Mouse (Mus musculus): Measurements from ENCODE around the gene Pitx2. TPM values are rescaled to one million over a fixed set of nuclear protein-coding genes. Genes with fewer than 3 reads are reported as not detected.

Pitx2 gene
- polyA plus RNA-seq, 1 experiment = 23.8 TPM

DNA sequence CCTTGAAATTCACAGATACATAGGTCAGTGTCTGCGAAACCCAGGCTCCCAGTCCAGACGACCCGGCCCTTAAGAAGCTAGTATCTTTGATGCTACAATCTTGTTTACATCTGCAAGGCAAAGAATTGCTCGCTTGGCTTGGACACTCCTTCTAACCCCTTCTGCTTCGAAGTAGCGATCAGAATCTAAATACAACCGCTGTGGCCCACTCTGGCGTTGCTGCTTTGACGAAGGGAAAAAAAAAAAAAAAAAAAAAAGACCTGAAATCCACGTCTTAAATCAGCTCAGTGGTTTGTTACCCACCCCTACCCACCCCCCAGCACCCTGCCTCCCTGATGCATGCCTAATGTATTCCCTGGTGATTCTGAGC lies 3.1 kb upstream of the Pitx2 start:
- TF ChIP-seq POLR2A (IDR thresholded peaks at IDR 0.05; ENCODE audit: low read depth, low read length) (no peak), CTCF (IDR thresholded peaks at IDR 0.05; ENCODE audit: extremely low read depth, insufficient read length, insufficient replicate concordance, low read depth, low read length) (no peak)
- H3K4me1 ChIP-seq (ENCODE audit: control insufficient read depth, insufficient read depth, insufficient read length, low read length) = peaks cover 7% of the 10 kb centered on the region
- H3K27ac ChIP-seq (ENCODE audit: insufficient read depth, low read depth, low read length) = no peak overlapping the region
- peaks cover 55% of the 10 kb centered on the region for H3K27me3 ChIP-seq (ENCODE audit: control insufficient read depth, insufficient read depth, low read length)
- 22% methylated on average over 10 of the region's 10 CpGs for WGBS
- no peak overlapping the region for H3K4me3 ChIP-seq (ENCODE audit: low read depth, low read length)
- H3K36me3 ChIP-seq (ENCODE audit: control insufficient read depth, insufficient read depth, low read length) = no peaks in the 10 kb centered on the region

GRCm38 (mm10) chr3:129197035-129197434 lies 2.6 kb upstream of the Pitx2 start:
- peaks cover 55% of the 10 kb centered on the region for H3K27me3 ChIP-seq (ENCODE audit: control insufficient read depth, insufficient read depth, low read length)
- peaks cover 7% of the 10 kb centered on the region for H3K4me1 ChIP-seq (ENCODE audit: control insufficient read depth, insufficient read depth, insufficient read length, low read length)
- H3K36me3 ChIP-seq (ENCODE audit: control insufficient read depth, insufficient read depth, low read length) = no peaks in the 10 kb centered on the region
- no peak overlapping the region for H3K4me3 ChIP-seq (ENCODE audit: low read depth, low read length)
- 31% methylated on average over 13 of the region's 13 CpGs for WGBS
- H3K27ac ChIP-seq (ENCODE audit: insufficient read depth, low read depth, low read length) = no peak overlapping the region
- TF ChIP-seq CTCF (IDR thresholded peaks at IDR 0.05; ENCODE audit: extremely low read depth, insufficient read length, insufficient replicate concordance, low read depth, low read length) = no peak
- no peak for TF ChIP-seq POLR2A (IDR thresholded peaks at IDR 0.05; ENCODE audit: low read depth, low read length)

GRCm38 (mm10) chr3:129197786-129198626 lies 1.7 kb upstream of the Pitx2 start:
- no peak overlapping the region for H3K27ac ChIP-seq (ENCODE audit: insufficient read depth, low read depth, low read length)
- no peak for TF ChIP-seq CTCF (IDR thresholded peaks at IDR 0.05; ENCODE audit: extremely low read depth, insufficient read length, insufficient replicate concordance, low read depth, low read length)
- TF ChIP-seq POLR2A (IDR thresholded peaks at IDR 0.05; ENCODE audit: low read depth, low read length) = no peak
- no peaks in the 10 kb centered on the region for H3K36me3 ChIP-seq (ENCODE audit: control insufficient read depth, insufficient read depth, low read length)
- 42% methylated on average over 16 of the region's 16 CpGs for WGBS
- no peak overlapping the region for H3K4me3 ChIP-seq (ENCODE audit: low read depth, low read length)
- peaks cover 59% of the 10 kb centered on the region for H3K27me3 ChIP-seq (ENCODE audit: control insufficient read depth, insufficient read depth, low read length)
- peaks cover 7% of the 10 kb centered on the region for H3K4me1 ChIP-seq (ENCODE audit: control insufficient read depth, insufficient read depth, insufficient read length, low read length)

GRCm38 (mm10) chr3:129198627-129198903 lies 1.1 kb upstream of the Pitx2 start:
- H3K4me1 ChIP-seq (ENCODE audit: control insufficient read depth, insufficient read depth, insufficient read length, low read length) = peaks cover 7% of the 10 kb centered on the region
- peaks cover 64% of the 10 kb centered on the region for H3K27me3 ChIP-seq (ENCODE audit: control insufficient read depth, insufficient read depth, low read length)
- WGBS = 23% methylated on average over 11 of the region's 11 CpGs
- no peak overlapping the region for H3K4me3 ChIP-seq (ENCODE audit: low read depth, low read length)
- H3K36me3 ChIP-seq (ENCODE audit: control insufficient read depth, insufficient read depth, low read length) = no peaks in the 10 kb centered on the region
- H3K27ac ChIP-seq (ENCODE audit: insufficient read depth, low read depth, low read length) = no peak overlapping the region
- no peak for TF ChIP-seq POLR2A (IDR thresholded peaks at IDR 0.05; ENCODE audit: low read depth, low read length)
- TF ChIP-seq CTCF (IDR thresholded peaks at IDR 0.05; ENCODE audit: extremely low read depth, insufficient read length, insufficient replicate concordance, low read depth, low read length) = no peak

- H3K27me3 ChIP-seq (ENCODE audit: control insufficient read depth, insufficient read depth, low read length) = peaks cover 70% of the 10 kb centered on the region
- TF ChIP-seq POLR2A (IDR thresholded peaks at IDR 0.05; ENCODE audit: low read depth, low read length) (no peak), CTCF (IDR thresholded peaks at IDR 0.05; ENCODE audit: extremely low read depth, insufficient read length, insufficient replicate concordance, low read depth, low read length) (no peak)
- 4% methylated on average over 16 of the region's 16 CpGs for WGBS
- no peak overlapping the region for H3K27ac ChIP-seq (ENCODE audit: insufficient read depth, low read depth, low read length)
- H3K36me3 ChIP-seq (ENCODE audit: control insufficient read depth, insufficient read depth, low read length) = no peaks in the 10 kb centered on the region
- peak overlapping the region; percentile 55 for H3K4me3 ChIP-seq (ENCODE audit: low read depth, low read length)
- peaks cover 9% of the 10 kb centered on the region for H3K4me1 ChIP-seq (ENCODE audit: control insufficient read depth, insufficient read depth, insufficient read length, low read length)
These were observed 494 bp upstream of the Pitx2 start for GRCm38 (mm10) chr3:129199160-129199608.

- 41% methylated on average over 9 of the region's 9 CpGs for WGBS
- peaks cover 12% of the 10 kb centered on the region for H3K4me1 ChIP-seq (ENCODE audit: control insufficient read depth, insufficient read depth, insufficient read length, low read length)
- no peak overlapping the region for H3K4me3 ChIP-seq (ENCODE audit: low read depth, low read length)
- H3K36me3 ChIP-seq (ENCODE audit: control insufficient read depth, insufficient read depth, low read length) = no peaks in the 10 kb centered on the region
- peaks cover 68% of the 10 kb centered on the region for H3K27me3 ChIP-seq (ENCODE audit: control insufficient read depth, insufficient read depth, low read length)
- H3K27ac ChIP-seq (ENCODE audit: insufficient read depth, low read depth, low read length) = no peak overlapping the region
- no peak for TF ChIP-seq CTCF (IDR thresholded peaks at IDR 0.05; ENCODE audit: extremely low read depth, insufficient read length, insufficient replicate concordance, low read depth, low read length)
- no peak for TF ChIP-seq POLR2A (IDR thresholded peaks at IDR 0.05; ENCODE audit: low read depth, low read length)
These were observed 818 bp downstream of the Pitx2 start for GRCm38 (mm10) chr3:129200501-129200890.

GRCm38 (mm10) chr3:129201156-129201555 lies 1.5 kb downstream of the Pitx2 start:
- TF ChIP-seq CTCF (IDR thresholded peaks at IDR 0.05; ENCODE audit: extremely low read depth, insufficient read length, insufficient replicate concordance, low read depth, low read length) (no peak), POLR2A (IDR thresholded peaks at IDR 0.05; ENCODE audit: low read depth, low read length) (no peak)
- H3K4me3 ChIP-seq (ENCODE audit: low read depth, low read length) = no peak overlapping the region
- H3K27ac ChIP-seq (ENCODE audit: insufficient read depth, low read depth, low read length) = no peak overlapping the region
- H3K4me1 ChIP-seq (ENCODE audit: control insufficient read depth, insufficient read depth, insufficient read length, low read length) = peaks cover 12% of the 10 kb centered on the region
- H3K27me3 ChIP-seq (ENCODE audit: control insufficient read depth, insufficient read depth, low read length) = peaks cover 68% of the 10 kb centered on the region
- no peaks in the 10 kb centered on the region for H3K36me3 ChIP-seq (ENCODE audit: control insufficient read depth, insufficient read depth, low read length)
- 35% methylated on average over 3 of the region's 3 CpGs for WGBS

Data from small intestine, adult 2 months (tissue).